Mouse (Mus musculus): ENCODE data around the gene Col6a1. TPM values are rescaled to one million over a fixed set of nuclear protein-coding genes. Genes with fewer than 3 reads are reported as not detected.
"Not testable (repeated sequence)": the region's sequence is repeated elsewhere in the genome, so short reads cannot be mapped to it uniquely, and the experiment has no call there.

The Col6a1 gene
- polyA plus RNA-seq (2012; ENCODE audit: insufficient read depth, low replicate concordance), result not detected in 2 replicates

- peaks cover 11% of the 10 kb centered on the region; the same call in 1 of the 2 replicates for H3K4me1 ChIP-seq
- peaks cover 68% of the 10 kb centered on the region for H3K27me3 ChIP-seq (replicated peaks)
- TF ChIP-seq GATA1 (IDR thresholded peaks at IDR 0.05; ENCODE audit: borderline replicate concordance, low read length), result no peak
- no peak for TF ChIP-seq FLI1 (IDR thresholded peaks at IDR 0.05; ENCODE audit: low read length)
- H3K36me3 ChIP-seq (replicated peaks; ENCODE audit: low read length), result no peaks in the 10 kb centered on the region
- no peaks in the 10 kb centered on the region for H3K9me3 ChIP-seq
- no peak within 1 kb of the TSS for H3K4me3 ChIP-seq (replicated peaks)
Measured at GRCm38 (mm10) chr10:76725682-76726285, at the start of gene Col6a1. Gene Col6a1, minus strand, starts transcription at chr10:76726168.

GRCm38 (mm10) chr10:76771624-76772023 lies 45.7 kb upstream of the Col6a1 start:
- H3K27me3 ChIP-seq (replicated peaks), result peaks cover 23% of the 10 kb centered on the region
- H3K4me1 ChIP-seq, result no peaks in the 10 kb centered on the region
- no peaks in the 10 kb centered on the region for H3K36me3 ChIP-seq (replicated peaks; ENCODE audit: low read length)
- peaks cover 18% of the 10 kb centered on the region for H3K9me3 ChIP-seq
- H3K4me3 ChIP-seq (replicated peaks), result no peak overlapping the region
- TF ChIP-seq GATA1 (IDR thresholded peaks at IDR 0.05; ENCODE audit: borderline replicate concordance, low read length) (no peak), FLI1 (IDR thresholded peaks at IDR 0.05; ENCODE audit: low read length) (no peak)

DNA sequence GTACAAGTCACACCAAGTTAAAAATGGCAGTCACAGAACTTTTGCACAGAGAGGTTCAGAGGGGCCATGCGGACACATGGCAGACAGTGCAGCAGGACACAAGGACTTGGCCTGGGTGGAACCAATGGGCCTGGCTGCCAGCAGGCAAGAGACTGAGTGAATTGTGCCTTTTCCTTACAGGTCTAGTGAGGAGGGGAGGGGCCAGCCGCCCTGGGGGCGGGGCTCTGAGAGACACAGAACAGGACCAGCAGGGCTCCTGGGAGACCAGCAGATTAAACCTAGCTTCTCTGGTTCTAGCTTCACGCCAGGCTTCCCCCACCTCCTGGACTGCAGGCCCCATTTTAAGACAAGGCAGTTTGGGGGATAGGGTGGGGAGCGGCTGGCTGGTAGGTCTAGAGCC lies 45.1 kb upstream of the Col6a1 start:
- TF ChIP-seq GATA1 (IDR thresholded peaks at IDR 0.05; ENCODE audit: borderline replicate concordance, low read length) (no peak), FLI1 (IDR thresholded peaks at IDR 0.05; ENCODE audit: low read length) (no peak)
- Histone ChIP-seq H3K4me3 (replicated peaks) (no peak overlapping the region), H3K27me3 (replicated peaks) (peaks cover 23% of the 10 kb centered on the region)

GRCm38 (mm10) chr10:76769581-76769980 lies 43.6 kb upstream of the Col6a1 start:
- TF ChIP-seq GATA1 (IDR thresholded peaks at IDR 0.05; ENCODE audit: borderline replicate concordance, low read length) (no peak), FLI1 (IDR thresholded peaks at IDR 0.05; ENCODE audit: low read length) (no peak)
- Histone ChIP-seq H3K9me3 (peaks cover 18% of the 10 kb centered on the region), H3K36me3 (replicated peaks; ENCODE audit: low read length) (no peaks in the 10 kb centered on the region), H3K4me3 (replicated peaks) (no peak overlapping the region), H3K4me1 (no peaks in the 10 kb centered on the region), H3K27me3 (replicated peaks) (peaks cover 26% of the 10 kb centered on the region)

More for the DNA sequence above, 45.1 kb upstream of the Col6a1 start:
- Histone ChIP-seq H3K4me1 (no peaks in the 10 kb centered on the region), H3K36me3 (replicated peaks; ENCODE audit: low read length) (no peaks in the 10 kb centered on the region), H3K9me3 (peaks cover 18% of the 10 kb centered on the region)

DNA sequence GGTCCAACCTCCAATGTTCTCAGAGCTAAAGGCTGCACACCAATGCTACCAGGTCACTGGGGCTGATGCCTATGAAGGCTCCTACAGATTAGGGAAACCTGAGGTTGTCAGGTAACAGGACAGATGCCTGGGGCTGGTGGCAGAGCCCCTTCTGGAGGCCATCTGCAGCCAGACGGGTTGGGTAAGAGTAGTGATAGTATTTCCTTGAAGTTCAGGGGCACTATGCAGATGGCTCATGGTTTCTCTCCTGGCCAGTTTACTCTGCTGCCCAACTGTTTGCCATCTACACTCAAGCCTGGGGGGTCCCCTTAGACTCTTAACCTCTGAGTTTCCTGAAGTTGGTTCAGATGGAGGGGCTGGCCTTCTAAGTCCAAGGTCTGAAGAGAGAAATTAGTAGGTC lies 40.2 kb upstream of the Col6a1 start:
- Histone ChIP-seq H3K9me3 (no peaks in the 10 kb centered on the region), H3K27me3 (replicated peaks) (peaks cover 29% of the 10 kb centered on the region), H3K4me3 (replicated peaks) (no peak overlapping the region), H3K36me3 (replicated peaks; ENCODE audit: low read length) (no peaks in the 10 kb centered on the region), H3K4me1 (no peaks in the 10 kb centered on the region)
- TF ChIP-seq FLI1 (IDR thresholded peaks at IDR 0.05; ENCODE audit: low read length) (no peak), GATA1 (IDR thresholded peaks at IDR 0.05; ENCODE audit: borderline replicate concordance, low read length) (no peak)

- no peaks in the 10 kb centered on the region for H3K36me3 ChIP-seq (replicated peaks; ENCODE audit: low read length)
- TF ChIP-seq GATA1 (IDR thresholded peaks at IDR 0.05; ENCODE audit: borderline replicate concordance, low read length), result no peak
- no peak for TF ChIP-seq FLI1 (IDR thresholded peaks at IDR 0.05; ENCODE audit: low read length)
- no peak overlapping the region for H3K4me3 ChIP-seq (replicated peaks)
- no peaks in the 10 kb centered on the region for H3K4me1 ChIP-seq
- peaks cover 34% of the 10 kb centered on the region for H3K27me3 ChIP-seq (replicated peaks)
- no peaks in the 10 kb centered on the region for H3K9me3 ChIP-seq
Measured at GRCm38 (mm10) chr10:76764927-76765326, 39.0 kb upstream of the Col6a1 start.

DNA sequence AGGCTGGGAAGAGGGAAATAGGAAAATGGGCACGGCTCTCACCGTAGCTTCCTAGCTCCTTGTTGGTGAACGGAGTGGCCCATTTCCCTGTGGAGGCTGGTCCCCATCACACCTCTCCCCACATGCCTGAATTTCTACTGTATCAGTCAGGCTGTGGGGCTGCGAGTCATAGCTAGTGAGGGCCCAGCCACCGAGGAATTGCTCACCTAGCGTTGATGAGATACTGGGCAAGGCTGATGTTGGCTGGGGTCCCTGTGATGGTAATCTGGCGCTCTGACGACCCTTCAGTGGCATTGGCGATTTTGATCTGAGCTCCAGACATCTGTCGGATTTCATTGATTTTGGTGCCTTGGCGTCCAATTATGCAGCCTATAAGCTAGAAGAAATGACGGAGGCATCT lies 37.0 kb upstream of the Col6a1 start:
- no peaks in the 10 kb centered on the region for H3K9me3 ChIP-seq
- H3K36me3 ChIP-seq (replicated peaks; ENCODE audit: low read length), result no peaks in the 10 kb centered on the region
- no peak overlapping the region for H3K4me3 ChIP-seq (replicated peaks)
- peaks cover 30% of the 10 kb centered on the region for H3K27me3 ChIP-seq (replicated peaks)
- H3K4me1 ChIP-seq, result no peaks in the 10 kb centered on the region
- TF ChIP-seq GATA1 (IDR thresholded peaks at IDR 0.05; ENCODE audit: borderline replicate concordance, low read length) (no peak), FLI1 (IDR thresholded peaks at IDR 0.05; ENCODE audit: low read length) (no peak)

- H3K4me1 ChIP-seq, result no peaks in the 10 kb centered on the region
Measured at GRCm38 (mm10) chr10:76762411-76762810, 36.4 kb upstream of the Col6a1 start.

GRCm38 (mm10) chr10:76759878-76760277 lies 33.9 kb upstream of the Col6a1 start:
- peaks cover 30% of the 10 kb centered on the region for H3K27me3 ChIP-seq (replicated peaks)
- no peaks in the 10 kb centered on the region for H3K36me3 ChIP-seq (replicated peaks; ENCODE audit: low read length)
- H3K4me1 ChIP-seq, result no peaks in the 10 kb centered on the region
- TF ChIP-seq GATA1 (IDR thresholded peaks at IDR 0.05; ENCODE audit: borderline replicate concordance, low read length) (no peak), FLI1 (IDR thresholded peaks at IDR 0.05; ENCODE audit: low read length) (no peak)
- no peaks in the 10 kb centered on the region for H3K9me3 ChIP-seq
- H3K4me3 ChIP-seq (replicated peaks), result no peak overlapping the region

More at GRCm38 (mm10) chr10:76762411-76762810, 36.4 kb upstream of the Col6a1 start:
- H3K9me3 ChIP-seq, result no peaks in the 10 kb centered on the region
- no peaks in the 10 kb centered on the region for H3K36me3 ChIP-seq (replicated peaks; ENCODE audit: low read length)
- H3K27me3 ChIP-seq (replicated peaks), result peaks cover 30% of the 10 kb centered on the region
- TF ChIP-seq FLI1 (IDR thresholded peaks at IDR 0.05; ENCODE audit: low read length), result no peak
- no peak for TF ChIP-seq GATA1 (IDR thresholded peaks at IDR 0.05; ENCODE audit: borderline replicate concordance, low read length)
- H3K4me3 ChIP-seq (replicated peaks), result no peak overlapping the region

DNA sequence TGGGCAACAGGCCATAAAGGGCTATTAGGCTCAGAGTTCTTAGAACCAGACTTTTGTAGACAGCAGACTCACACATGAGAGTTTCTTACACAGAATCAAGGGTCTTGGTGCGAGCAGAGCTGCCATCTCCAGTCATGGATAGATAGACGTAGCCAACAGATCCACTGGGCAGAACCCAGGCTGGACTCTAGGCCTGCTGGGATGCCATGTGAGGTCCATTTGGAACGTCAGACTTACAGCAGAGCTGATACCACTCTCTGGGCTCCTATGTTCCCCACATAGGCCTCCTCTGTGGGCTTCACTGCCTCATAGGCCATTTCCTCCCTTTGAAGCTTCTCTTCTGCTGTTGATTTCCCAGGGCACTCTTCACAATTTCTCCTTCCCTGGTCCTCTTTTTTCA lies 27.7 kb upstream of the Col6a1 start:
- Histone ChIP-seq H3K27me3 (replicated peaks) (peaks cover 12% of the 10 kb centered on the region), H3K4me1 (no peaks in the 10 kb centered on the region), H3K36me3 (replicated peaks; ENCODE audit: low read length) (no peaks in the 10 kb centered on the region), H3K4me3 (replicated peaks) (no peak overlapping the region), H3K9me3 (peaks cover under 1% of the 10 kb centered on the region; the same call in 1 of the 2 replicates)
- TF ChIP-seq FLI1 (IDR thresholded peaks at IDR 0.05; ENCODE audit: low read length) (no peak), GATA1 (IDR thresholded peaks at IDR 0.05; ENCODE audit: borderline replicate concordance, low read length) (no peak)

DNA sequence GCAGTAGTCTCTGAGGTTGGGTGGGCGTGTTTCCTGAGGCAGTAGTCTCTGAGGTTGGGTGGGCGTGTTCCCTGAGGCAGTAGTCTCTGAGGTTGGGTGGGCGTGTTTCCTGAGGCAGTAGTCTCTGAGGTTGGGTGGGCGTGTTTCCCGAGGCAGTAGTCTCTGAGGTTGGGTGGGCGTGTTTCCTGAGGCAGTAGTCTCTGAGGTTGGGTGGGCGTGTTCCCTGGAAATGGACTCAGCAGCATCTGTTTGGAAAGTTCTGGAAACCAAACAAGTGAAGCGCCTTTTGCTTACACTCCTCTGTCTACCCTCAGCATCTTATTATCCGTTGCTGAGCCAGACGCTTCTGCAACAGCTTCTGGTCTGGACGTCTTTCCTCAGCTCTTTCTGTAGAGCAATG lies 18.3 kb upstream of the Col6a1 start:
- H3K27me3 ChIP-seq (replicated peaks); H3K36me3 ChIP-seq (replicated peaks; ENCODE audit: low read length); H3K4me3 ChIP-seq (replicated peaks): not testable (repeated sequence)
- Histone ChIP-seq H3K9me3 (peaks cover 14% of the 10 kb centered on the region), H3K4me1 (peaks cover 12% of the 10 kb centered on the region)
